Mouse (Mus musculus): ENCODE data around the gene Thra. TPM values are rescaled to one million over a fixed set of nuclear protein-coding genes. Genes with fewer than 3 reads are reported as not detected.

Gene Thra
- polyA plus RNA-seq, 1 experiment from 2014 or later: 28.0 TPM

DNA sequence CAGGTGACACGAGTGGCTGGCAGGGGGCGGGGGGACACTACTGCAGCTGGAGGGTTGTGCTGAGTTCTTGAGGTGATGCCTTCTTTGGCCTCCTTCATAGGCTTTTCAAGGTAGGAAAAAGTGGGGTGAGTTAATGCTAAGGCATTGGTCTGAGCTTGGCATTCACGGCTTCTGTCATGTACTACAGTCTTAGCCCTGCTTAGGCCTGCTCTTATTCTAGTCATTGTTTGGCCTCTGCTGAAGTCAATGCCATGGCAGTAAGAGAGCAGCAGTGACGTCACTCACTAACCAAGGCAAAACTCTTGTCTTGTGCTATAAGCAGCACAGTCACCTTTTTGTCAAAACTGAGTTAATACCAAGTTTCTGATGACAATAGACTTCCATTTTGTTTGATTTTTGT, 57.5 kb downstream of the Thra start:
- Histone ChIP-seq H3K9ac (ENCODE audit: low read depth, low read length) (peak overlapping the region; percentile 97; the same call in 1 of the 2 replicates), H3K4me1 (ENCODE audit: control insufficient read depth, insufficient read depth, low read length) (peaks cover 27% of the 10 kb centered on the region), H3K9me3 (ENCODE audit: control insufficient read depth, low read length) (no peaks in the 10 kb centered on the region), H3K4me2 (replicated peaks; ENCODE audit: low read depth, low read length) (peak overlapping the region; percentile 59), H3K27ac (ENCODE audit: low read depth, low read length) (no peak overlapping the region), H3K4me3 (ENCODE audit: low read length) (peak overlapping the region; percentile 100), H3K36me3 (ENCODE audit: control insufficient read depth, insufficient read depth, low read length) (peaks cover 46% of the 10 kb centered on the region), H3K27me3 (ENCODE audit: control insufficient read depth, insufficient read depth, low read length) (no peaks in the 10 kb centered on the region)
- ATAC-seq (ENCODE audit: low FRiP score, low TSS enrichment): no peak
- 54% methylated on average over 4 of the region's 4 CpGs for WGBS

DNA sequence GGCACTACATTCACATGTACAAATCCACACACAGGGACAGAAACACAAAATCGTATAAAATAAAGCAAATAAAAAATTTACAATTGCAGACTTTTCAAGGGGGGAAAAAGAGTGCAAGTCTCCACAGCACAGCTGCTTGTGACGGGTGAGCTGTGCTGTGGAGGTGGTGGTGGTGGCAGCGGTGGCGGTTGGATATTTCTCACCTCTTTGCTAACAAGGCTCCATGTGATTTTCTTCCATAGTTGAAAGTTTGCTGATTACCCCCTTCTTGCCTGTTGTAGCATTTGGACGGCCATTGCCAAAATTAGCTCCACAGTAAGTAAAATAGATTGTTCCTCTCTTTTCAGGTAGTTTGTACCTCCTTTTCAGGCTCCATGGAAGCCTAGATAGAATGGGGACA, 64.2 kb downstream of the Thra start, which contains the start of gene Casc3:
Gene Casc3 (plus strand): TSS at position 301 of the 400 bp plus-strand sequence.
- H3K4me2 ChIP-seq (replicated peaks; ENCODE audit: low read depth, low read length): no peak within 1 kb of the TSS
- no peak within 1 kb of the TSS for H3K9ac ChIP-seq (ENCODE audit: low read depth, low read length)
- H3K27ac ChIP-seq (ENCODE audit: low read depth, low read length): no peak within 1 kb of the TSS
- ATAC-seq (ENCODE audit: low FRiP score, low TSS enrichment): no peak
- H3K9me3 ChIP-seq (ENCODE audit: control insufficient read depth, low read length): no peaks in the 10 kb centered on the region
- no peak within 1 kb of the TSS for H3K4me3 ChIP-seq (ENCODE audit: low read length)
- peaks cover 84% of the 10 kb centered on the region for H3K36me3 ChIP-seq (ENCODE audit: control insufficient read depth, insufficient read depth, low read length)
- 87% methylated on average over 5 of the region's 5 CpGs for WGBS
- 0 out of 2 replicates have a peak, but pooled peaks cover 3% of the 10 kb centered on the region for H3K4me1 ChIP-seq (ENCODE audit: control insufficient read depth, insufficient read depth, low read length)
- H3K27me3 ChIP-seq (ENCODE audit: control insufficient read depth, insufficient read depth, low read length): no peaks in the 10 kb centered on the region

DNA sequence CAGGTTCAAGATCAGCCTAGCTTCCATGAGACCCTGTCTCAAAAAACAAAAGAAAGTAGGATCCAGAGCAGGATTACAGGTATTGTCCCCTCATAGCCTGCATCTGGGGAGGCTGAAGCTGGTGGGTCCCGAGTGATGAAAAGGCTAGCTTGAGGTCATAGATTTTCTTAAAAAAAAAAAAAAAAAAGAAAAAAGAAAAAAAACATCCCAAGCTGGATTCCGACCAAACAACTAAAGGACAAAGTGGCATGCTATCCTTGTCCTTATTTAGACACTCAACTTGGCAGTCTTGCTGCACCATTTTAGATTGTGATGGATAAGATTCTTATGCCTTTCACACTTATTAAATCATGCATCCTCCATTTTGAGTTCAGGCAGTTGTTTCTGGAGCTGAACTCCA, 68.0 kb downstream of the Thra start:
- no peak overlapping the region for H3K9ac ChIP-seq (ENCODE audit: low read depth, low read length)
- no peaks in the 10 kb centered on the region for H3K27me3 ChIP-seq (ENCODE audit: control insufficient read depth, insufficient read depth, low read length)
- no peak overlapping the region; the same call in 1 of the 2 replicates for H3K4me3 ChIP-seq (ENCODE audit: low read length)
- no peak for ATAC-seq (ENCODE audit: low FRiP score, low TSS enrichment)
- H3K9me3 ChIP-seq (ENCODE audit: control insufficient read depth, low read length): no peaks in the 10 kb centered on the region
- peaks cover 70% of the 10 kb centered on the region for H3K36me3 ChIP-seq (ENCODE audit: control insufficient read depth, insufficient read depth, low read length)
- H3K4me2 ChIP-seq (replicated peaks; ENCODE audit: low read depth, low read length): peak overlapping the region; percentile 39; the same call in 1 of the 2 replicates
- H3K27ac ChIP-seq (ENCODE audit: low read depth, low read length): peak overlapping the region; percentile 12; the same call in 1 of the 2 replicates
- peaks cover 12% of the 10 kb centered on the region for H3K4me1 ChIP-seq (ENCODE audit: control insufficient read depth, insufficient read depth, low read length)
- 63% methylated on average over 2 of the region's 2 CpGs for WGBS

DNA sequence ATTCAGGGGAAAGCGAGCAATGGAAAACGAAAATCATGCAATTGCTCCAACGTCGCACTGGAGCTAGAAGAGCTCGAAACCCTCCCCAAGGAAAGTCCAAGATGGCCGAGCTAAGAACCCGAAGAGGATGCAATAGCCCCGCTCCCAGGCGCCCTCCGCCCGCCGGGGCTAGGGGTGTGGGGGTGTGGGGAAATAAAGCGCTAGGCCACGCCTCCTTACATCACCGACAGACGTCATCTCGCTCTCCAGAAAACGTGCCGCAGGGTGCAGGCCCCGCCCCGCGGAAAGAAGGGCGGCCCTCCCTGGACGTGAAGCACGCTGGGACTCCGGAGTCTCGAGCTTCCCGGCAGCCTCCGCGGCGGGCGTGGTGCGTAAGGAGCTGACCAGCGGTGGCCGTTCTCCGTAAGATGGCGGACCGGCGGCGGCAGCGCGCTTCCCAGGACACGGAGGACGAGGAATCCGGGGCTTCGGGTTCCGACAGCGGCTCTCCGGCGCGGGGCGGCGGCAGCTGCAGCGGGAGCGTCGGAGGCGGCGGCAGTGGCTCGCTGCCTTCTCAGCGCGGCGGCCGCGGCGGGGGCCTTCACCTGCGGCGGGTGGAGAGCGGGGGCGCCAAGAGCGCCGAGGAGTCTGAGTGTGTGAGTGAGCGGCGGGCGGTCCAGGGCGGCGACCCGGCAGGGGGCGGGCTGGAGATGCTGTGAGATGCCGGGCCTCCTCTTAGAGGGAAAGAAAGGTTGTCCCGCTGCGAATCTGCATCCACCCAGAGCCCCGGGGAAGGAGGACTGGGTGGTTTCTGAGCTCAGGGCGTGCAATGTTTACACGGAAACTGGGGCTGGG, 69.2 kb downstream of the Thra start:
- peak overlapping the region; percentile 93 for H3K9ac ChIP-seq (ENCODE audit: low read depth, low read length)
- peak overlapping the region; percentile 92 for H3K4me3 ChIP-seq (ENCODE audit: low read length)
- H3K27me3 ChIP-seq (ENCODE audit: control insufficient read depth, insufficient read depth, low read length): no peaks in the 10 kb centered on the region
- H3K4me2 ChIP-seq (replicated peaks; ENCODE audit: low read depth, low read length): peak overlapping the region; percentile 81
- H3K4me1 ChIP-seq (ENCODE audit: control insufficient read depth, insufficient read depth, low read length): peaks cover 12% of the 10 kb centered on the region
- H3K36me3 ChIP-seq (ENCODE audit: control insufficient read depth, insufficient read depth, low read length): peaks cover 69% of the 10 kb centered on the region
- ATAC-seq (ENCODE audit: low FRiP score, low TSS enrichment): peak; percentile 99
- no peaks in the 10 kb centered on the region for H3K9me3 ChIP-seq (ENCODE audit: control insufficient read depth, low read length)
- peak overlapping the region; percentile 98 for H3K27ac ChIP-seq (ENCODE audit: low read depth, low read length)
- under 1% methylated on average over 82 of the region's 84 CpGs for WGBS

DNA sequence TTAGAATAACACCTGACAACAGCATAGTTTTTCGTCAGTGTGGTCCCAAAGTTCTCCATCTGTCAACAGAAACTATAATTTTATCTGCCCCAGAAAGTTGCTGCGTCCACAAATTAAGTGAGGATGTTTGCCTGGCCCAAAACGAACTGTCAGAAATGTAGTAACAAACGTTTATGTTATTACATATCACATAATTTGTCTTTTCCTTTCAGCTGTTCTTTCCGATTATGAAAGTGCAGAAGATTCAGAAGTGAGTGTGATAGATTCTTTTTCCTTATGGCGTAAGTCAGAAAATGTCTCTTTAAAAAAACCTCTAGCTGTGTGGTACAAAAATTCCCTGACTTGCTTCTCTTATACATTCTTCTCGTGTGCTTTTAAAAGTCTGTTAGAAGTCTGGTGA, 70.2 kb downstream of the Thra start:
- peak overlapping the region; percentile 92 for H3K4me3 ChIP-seq (ENCODE audit: low read length)
- WGBS: 69% methylated on average over 7 of the region's 7 CpGs
- H3K9ac ChIP-seq (ENCODE audit: low read depth, low read length): peak overlapping the region; percentile 93
- no peaks in the 10 kb centered on the region for H3K9me3 ChIP-seq (ENCODE audit: control insufficient read depth, low read length)
- H3K27ac ChIP-seq (ENCODE audit: low read depth, low read length): peak overlapping the region; percentile 98; the same call in 1 of the 2 replicates
- no peaks in the 10 kb centered on the region for H3K27me3 ChIP-seq (ENCODE audit: control insufficient read depth, insufficient read depth, low read length)
- peaks cover 12% of the 10 kb centered on the region for H3K4me1 ChIP-seq (ENCODE audit: control insufficient read depth, insufficient read depth, low read length)
- peaks cover 64% of the 10 kb centered on the region for H3K36me3 ChIP-seq (ENCODE audit: control insufficient read depth, insufficient read depth, low read length)
- peak overlapping the region; percentile 81 for H3K4me2 ChIP-seq (replicated peaks; ENCODE audit: low read depth, low read length)
- ATAC-seq (ENCODE audit: low FRiP score, low TSS enrichment): no peak

DNA sequence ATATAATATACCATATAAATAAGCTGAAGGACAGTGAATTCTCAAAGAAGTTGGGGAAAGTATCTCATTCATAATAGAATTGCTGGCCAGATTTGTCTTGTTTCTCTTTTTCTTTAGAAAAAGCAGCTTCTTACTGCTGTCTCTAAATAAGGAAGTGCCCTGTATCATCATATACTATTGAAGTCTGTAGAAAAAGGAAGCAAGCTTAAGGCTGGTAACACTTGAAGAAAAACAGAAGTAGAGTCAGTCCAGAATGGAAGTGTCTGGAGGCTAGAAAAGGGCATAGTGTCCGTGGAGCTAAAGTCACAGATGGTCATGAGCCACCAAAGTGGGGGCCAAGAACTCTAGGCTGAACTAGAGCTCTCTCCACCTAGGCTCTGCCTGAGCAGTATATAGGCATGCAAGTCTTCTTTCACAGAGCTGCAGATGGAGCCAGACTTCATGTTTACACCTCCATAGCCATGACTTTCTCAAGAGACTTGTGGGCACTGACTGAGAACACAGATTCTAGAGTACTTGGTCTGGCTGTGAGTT, 76.3 kb downstream of the Thra start:
- no peaks in the 10 kb centered on the region for H3K27me3 ChIP-seq (ENCODE audit: control insufficient read depth, insufficient read depth, low read length)
- no peak overlapping the region for H3K4me2 ChIP-seq (replicated peaks; ENCODE audit: low read depth, low read length)
- H3K4me3 ChIP-seq (ENCODE audit: low read length): no peak overlapping the region
- peaks cover 86% of the 10 kb centered on the region for H3K36me3 ChIP-seq (ENCODE audit: control insufficient read depth, insufficient read depth, low read length)
- WGBS: 92% methylated on average over 1 of the region's 1 CpGs
- H3K27ac ChIP-seq (ENCODE audit: low read depth, low read length): no peak overlapping the region
- H3K4me1 ChIP-seq (ENCODE audit: control insufficient read depth, insufficient read depth, low read length): no peaks in the 10 kb centered on the region
- no peaks in the 10 kb centered on the region for H3K9me3 ChIP-seq (ENCODE audit: control insufficient read depth, low read length)
- H3K9ac ChIP-seq (ENCODE audit: low read depth, low read length): no peak overlapping the region
- no peak for ATAC-seq (ENCODE audit: low FRiP score, low TSS enrichment)

Other genes with a start within 250 kb of the Thra start
- gene Ikzf3, start 194.6 kb upstream of the Thra start, polyA plus RNA-seq (2014; fragmentation: Nextera tagmentation; extraction: Ambion mirVana): 0.26 and 0.73 TPM in 2 replicates
- gene Zpbp2, start 189.5 kb upstream of the Thra start, polyA plus RNA-seq (2014; fragmentation: Nextera tagmentation; extraction: Ambion mirVana): 0.30 and 0.61 TPM in 2 replicates
- 7.1 and 26.6 TPM in 2 replicates for gene Ormdl3, start 153.3 kb upstream of the Thra start, polyA plus RNA-seq (2014; fragmentation: Nextera tagmentation; extraction: Ambion mirVana)
- not detected in 2 replicates for gene Lrrc3c, start 142.3 kb upstream of the Thra start, polyA plus RNA-seq (2014; fragmentation: Nextera tagmentation; extraction: Ambion mirVana)
- 0.60 and 1.2 TPM in 2 replicates for gene Gm12355, start 115.0 kb upstream of the Thra start, polyA plus RNA-seq (2014; fragmentation: Nextera tagmentation; extraction: Ambion mirVana)
- gene Gsdma3, start 114.3 kb upstream of the Thra start, polyA plus RNA-seq (2014; fragmentation: Nextera tagmentation; extraction: Ambion mirVana): not detected in 2 replicates
- not detected in 2 replicates for gene Gsdma2, start 93.9 kb upstream of the Thra start, polyA plus RNA-seq (2014; fragmentation: Nextera tagmentation; extraction: Ambion mirVana)
- gene Gsdma, start 76.3 kb upstream of the Thra start, polyA plus RNA-seq (2014; fragmentation: Nextera tagmentation; extraction: Ambion mirVana): 0.16 TPM in 1 of 2 replicates, not detected in the other
- 181 and 187 TPM in 2 replicates for gene Psmd3, start 58.1 kb upstream of the Thra start, polyA plus RNA-seq (2014; fragmentation: Nextera tagmentation; extraction: Ambion mirVana)
- not detected in 2 replicates for gene Csf3, start 39.4 kb upstream of the Thra start, polyA plus RNA-seq (2014; fragmentation: Nextera tagmentation; extraction: Ambion mirVana)
- 39.5 and 59.1 TPM in 2 replicates for gene Med24, start 11.2 kb upstream of the Thra start, polyA plus RNA-seq (2014; fragmentation: Nextera tagmentation; extraction: Ambion mirVana)
- gene Nr1d1, start 34.7 kb downstream of the Thra start, polyA plus RNA-seq (2014; fragmentation: Nextera tagmentation; extraction: Ambion mirVana): 1.6 and 2.6 TPM in 2 replicates
- gene Msl1, start 54.9 kb downstream of the Thra start, polyA plus RNA-seq (2014; fragmentation: Nextera tagmentation; extraction: Ambion mirVana): 21.6 and 33.7 TPM in 2 replicates
- gene Casc3, start 64.3 kb downstream of the Thra start, polyA plus RNA-seq (2014; fragmentation: Nextera tagmentation; extraction: Ambion mirVana): 28.1 and 43.1 TPM in 2 replicates
- gene Rapgefl1, start 96.1 kb downstream of the Thra start, polyA plus RNA-seq (2014; fragmentation: Nextera tagmentation; extraction: Ambion mirVana): 1.6 and 2.4 TPM in 2 replicates
- 6.5 and 6.7 TPM in 2 replicates for gene Wipf2, start 123.0 kb downstream of the Thra start, polyA plus RNA-seq (2014; fragmentation: Nextera tagmentation; extraction: Ambion mirVana)
- 32.5 and 44.1 TPM in 2 replicates for gene Cdc6, start 167.2 kb downstream of the Thra start, polyA plus RNA-seq (2014; fragmentation: Nextera tagmentation; extraction: Ambion mirVana)
- gene Rara, start 187.2 kb downstream of the Thra start, polyA plus RNA-seq (2014; fragmentation: Nextera tagmentation; extraction: Ambion mirVana): 27.7 and 36.7 TPM in 2 replicates
- gene Gjd3, start 242.4 kb downstream of the Thra start, polyA plus RNA-seq (2014; fragmentation: Nextera tagmentation; extraction: Ambion mirVana): 0.64 TPM in 1 of 2 replicates, not detected in the other